Mouse (Mus musculus) spleen, adult 2 months (tissue): Measurements from ENCODE around the gene Rassf4.

Source experiments
- CTCF ChIP-seq: fragments of 200-500 bp; IDR thresholded peaks from 2 replicates; pipeline ENCODE4 v1.5.1; 2011; ENCODE audit warnings: mild to moderate bottlenecking, inconsistent platforms; ENCODE audit not compliant: insufficient read depth, insufficient read length, insufficient replicate concordance; ENCODE audit errors: extremely low read depth
- POLR2A ChIP-seq: fragments of 200-500 bp; IDR thresholded peaks from 2 replicates; pipeline ENCODE4 v1.6.1; 2011; ENCODE audit warnings: low read depth, low read length, inconsistent platforms

DNA sequence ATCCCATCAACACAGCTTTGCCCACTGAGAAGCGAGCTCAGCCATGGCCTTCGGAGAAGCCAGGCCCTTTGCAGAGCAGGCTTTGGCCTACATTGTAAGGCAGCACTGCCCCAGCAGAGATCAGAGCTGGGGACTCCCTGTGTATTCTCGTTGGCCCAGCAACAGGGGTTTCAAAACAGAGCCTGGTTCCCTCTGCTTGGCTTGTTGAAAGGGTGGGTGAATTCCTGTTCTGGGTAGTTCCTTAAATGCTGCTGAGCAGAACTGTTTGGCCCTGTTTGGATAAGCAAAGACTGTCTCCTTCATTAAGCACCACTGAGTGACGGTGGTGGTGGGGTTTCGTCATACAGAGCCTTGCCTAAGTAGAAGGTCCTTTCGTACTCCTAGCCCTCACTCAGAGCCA, 9.7 kb downstream of the Rassf4 start:
- TF ChIP-seq POLR2A, result no peak
- TF ChIP-seq CTCF, result no peak
